Mouse (Mus musculus): Measurements from ENCODE around the gene Ecd.
A peak's percentile ranks its signal among the peaks of the same experiment; 100 is the strongest.
"Not testable (repeated sequence)": the region's sequence is repeated elsewhere in the genome, so short reads cannot be mapped to it uniquely, and the experiment has no call there.

Gene Ecd

GRCm38 (mm10) chr14:20328474-20328873, 19.4 kb downstream of the Ecd start:
- no peak for DNase-seq (ENCODE audit: low read depth, low spot score)

DNA sequence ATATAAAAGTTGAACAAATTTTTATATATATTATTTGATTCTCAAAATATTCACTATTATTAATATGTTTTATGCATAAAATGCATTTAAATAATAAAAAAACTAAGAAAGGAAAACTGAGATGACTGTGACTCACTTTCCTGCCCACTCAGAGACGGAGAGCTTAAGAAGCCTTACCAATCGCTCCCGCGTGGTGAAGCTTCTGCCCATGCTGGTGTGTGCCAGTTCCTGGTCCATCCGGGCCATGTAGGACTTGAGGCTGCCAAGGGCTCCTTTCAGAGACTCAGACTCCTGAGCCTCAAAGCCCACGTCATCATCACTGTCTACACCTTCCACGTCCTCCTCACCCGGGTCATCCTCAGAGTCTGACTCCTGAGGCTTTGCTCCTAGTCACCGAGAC, 23.7 kb downstream of the Ecd start:
- no peak for DNase-seq (ENCODE audit: low read depth, low spot score)

DNA sequence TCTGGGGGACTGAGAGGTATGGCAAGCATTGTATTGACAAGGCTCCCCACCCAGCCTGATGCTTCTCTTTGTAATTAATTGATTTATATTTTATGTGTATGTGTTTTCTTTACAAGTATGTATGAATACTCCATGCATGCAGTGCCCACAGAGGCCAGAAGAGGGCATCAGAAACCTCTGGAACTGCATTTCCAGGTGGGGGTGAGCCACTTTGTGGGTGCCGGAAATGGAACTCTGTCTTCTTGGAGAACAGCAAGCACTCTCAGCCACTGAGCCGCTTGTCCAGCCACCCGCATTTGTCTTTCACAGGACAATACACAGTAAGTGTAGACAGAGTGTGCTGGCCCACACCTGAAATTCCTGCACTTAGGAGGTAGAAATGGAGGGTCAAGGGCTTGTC, 28.5 kb downstream of the Ecd start:
- peak; percentile 9 for DNase-seq (ENCODE audit: low read depth, low spot score)

DNA sequence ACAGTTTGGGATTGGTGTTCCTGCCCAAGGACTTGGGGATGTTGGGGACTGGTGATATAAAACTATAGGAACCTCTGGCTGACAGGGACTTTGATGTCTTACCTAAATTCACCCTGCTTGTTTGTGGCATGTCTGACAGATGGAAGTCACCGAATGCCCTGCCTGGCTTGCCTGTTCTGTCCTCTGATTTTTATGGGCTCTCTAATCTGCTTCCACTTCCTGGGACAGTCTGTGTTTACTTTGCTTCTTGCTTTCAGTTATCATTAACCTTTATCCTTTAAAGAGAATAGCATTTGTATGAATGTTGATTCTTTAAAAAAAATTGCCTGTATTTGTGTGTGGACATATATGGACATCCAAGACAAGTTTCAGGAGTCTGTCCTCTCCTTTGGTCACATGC, 32.8 kb downstream of the Ecd start:
- DNase-seq (ENCODE audit: low read depth, low spot score) = no peak

GRCm38 (mm10) chr14:20305085-20305484, 42.8 kb downstream of the Ecd start:
- not testable (repeated sequence) for DNase-seq (ENCODE audit: low read depth, low spot score)

GRCm38 (mm10) chr14:20298131-20298530, 49.8 kb downstream of the Ecd start:
- no peak for DNase-seq (ENCODE audit: low read depth, low spot score)

DNA sequence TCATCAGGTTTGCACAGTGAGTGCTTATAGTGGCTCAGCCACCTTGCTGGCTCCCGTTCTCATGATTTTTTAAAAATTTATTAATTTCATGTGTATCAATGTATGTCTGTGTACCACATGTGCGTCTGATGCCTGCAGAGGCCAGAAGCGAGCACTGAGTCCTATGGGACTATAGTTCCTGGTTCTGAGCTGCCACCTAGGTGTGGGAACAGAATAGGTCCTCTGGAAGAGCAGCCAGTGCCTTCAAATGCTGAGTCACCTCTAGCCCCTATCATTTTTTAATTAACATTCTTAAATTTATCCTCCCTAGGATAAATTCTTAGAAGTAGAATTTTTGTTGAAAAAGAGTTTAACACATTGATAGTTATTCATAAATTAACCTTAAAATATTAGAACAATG, 50.3 kb downstream of the Ecd start:
- no peak for DNase-seq (ENCODE audit: low read depth, low spot score)

DNA sequence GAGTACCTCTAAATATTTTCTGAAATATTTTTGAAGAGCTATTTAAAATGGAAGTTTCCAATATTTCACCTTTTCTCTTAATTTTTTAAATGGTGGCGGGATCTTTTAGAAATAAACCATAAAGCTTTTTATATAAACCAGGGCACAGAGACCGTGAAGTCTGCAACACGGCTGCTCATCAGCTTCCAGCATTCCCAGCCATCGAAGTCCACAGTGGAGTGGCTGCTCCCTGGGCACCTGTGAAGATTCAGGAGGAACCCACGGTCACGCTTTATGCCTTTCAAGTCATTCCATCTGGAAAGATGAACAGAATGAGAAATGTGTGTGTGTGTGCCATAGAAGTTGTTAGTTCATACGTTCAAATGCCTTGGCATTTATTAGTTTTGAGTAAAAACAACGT, 53.0 kb downstream of the Ecd start:
- no peak for DNase-seq (ENCODE audit: low read depth, low spot score)

DNA sequence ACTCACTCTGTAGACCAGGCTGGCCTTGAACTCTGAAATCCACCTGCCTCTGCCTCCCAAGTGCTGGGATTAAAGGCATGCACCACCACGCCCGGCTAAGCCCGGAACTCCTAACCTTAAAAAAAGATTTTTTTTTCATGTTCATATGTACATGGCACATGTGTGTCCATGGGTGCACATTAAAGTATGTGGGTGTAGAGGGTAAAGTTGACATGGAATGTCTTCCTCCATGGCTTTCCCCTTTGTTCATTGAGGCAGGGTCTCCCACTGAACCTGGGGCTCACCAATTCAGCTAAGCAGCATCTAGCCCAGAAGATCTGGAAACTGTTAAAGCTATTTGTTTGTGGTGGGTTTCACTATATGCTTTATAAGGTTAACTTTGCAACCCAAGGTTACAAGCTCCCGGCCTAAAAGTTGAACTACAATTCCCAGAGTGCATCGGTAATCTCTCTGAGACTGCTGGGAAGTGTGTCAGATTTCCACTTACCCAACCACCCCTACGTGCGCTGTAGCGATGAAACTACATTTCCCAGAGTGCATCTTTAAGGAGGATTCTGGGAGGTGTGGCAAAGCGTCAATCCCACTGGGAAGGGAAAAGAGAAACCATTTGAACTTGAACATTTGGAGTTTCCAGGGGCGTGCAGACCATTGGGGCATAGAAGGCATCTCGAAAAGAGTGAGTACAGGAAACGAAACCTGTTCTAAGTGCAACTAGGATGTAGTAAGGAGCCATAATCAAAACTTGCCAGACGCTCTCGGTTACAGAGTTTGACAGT, 53.6 kb downstream of the Ecd start, which contains the start of gene Nudt13:
Nudt13 (plus strand) TSS at position 581 of the 776 bp plus-strand sequence.
- peak; percentile 82 for DNase-seq (ENCODE audit: low read depth, low spot score)

DNA sequence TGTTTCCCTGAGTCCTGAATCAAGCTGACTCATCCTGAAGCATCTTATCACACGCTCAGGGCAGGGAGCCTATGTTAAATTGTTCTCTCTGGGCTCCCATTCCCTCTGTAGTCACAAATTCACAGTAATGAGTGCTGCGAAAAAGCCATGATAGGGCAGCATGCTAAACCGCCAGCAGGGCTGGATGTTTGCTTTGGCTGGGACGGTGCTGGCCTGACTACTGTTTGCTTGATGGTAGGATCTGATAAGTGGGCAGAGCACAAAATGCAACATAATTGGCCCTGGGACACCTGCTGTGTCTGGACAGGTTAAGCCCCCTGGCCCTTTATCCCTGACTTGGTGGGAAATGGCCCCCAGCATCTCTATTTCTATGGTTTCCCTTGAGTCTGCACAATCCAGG, 56.5 kb downstream of the Ecd start:
- no peak for DNase-seq (ENCODE audit: low read depth, low spot score)

All from embryo, embryonic 11.5 days (tissue).